Mouse (Mus musculus): Measurements from ENCODE around the gene Col11a2.

DNA sequence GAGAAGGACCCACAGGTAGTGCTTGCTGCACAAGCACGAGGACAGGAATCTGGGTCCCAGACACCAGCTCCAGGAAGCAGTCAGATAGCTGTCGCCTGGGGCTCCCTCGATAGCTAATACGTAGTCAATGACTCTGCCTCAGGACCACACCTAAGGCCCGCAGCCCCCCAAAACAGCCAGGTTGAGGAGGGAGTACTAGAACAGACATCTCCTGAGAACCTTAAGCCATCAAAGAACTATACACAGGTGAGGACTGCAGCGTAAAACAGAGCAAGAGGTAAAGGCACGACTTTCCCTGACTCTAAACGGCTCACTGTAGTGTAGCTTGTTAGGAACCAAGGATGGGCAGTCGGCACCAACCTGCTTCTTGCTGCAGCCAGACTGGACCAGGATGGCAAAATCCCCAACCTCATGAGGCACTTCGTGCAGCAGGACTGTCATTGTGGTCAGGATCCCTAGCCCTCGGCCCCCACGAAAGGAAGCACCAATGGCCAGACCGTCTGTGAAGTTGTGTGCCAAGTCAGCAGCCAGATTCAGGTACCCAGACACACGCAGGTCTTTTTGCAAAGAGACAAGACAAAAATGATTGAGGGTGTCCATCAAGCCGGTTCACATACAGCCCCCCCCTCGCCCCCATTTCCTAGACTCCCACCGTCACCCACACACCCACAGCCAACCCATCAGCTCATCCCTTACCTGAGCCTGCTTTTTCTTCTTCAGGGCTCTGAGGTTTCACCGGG, 9.9 kb upstream of the Col11a2 start:
- TF ChIP-seq CTCF (IDR thresholded peaks at IDR 0.05; ENCODE audit: extremely low read depth, insufficient read depth, insufficient read length, insufficient replicate concordance): no peak
- TF ChIP-seq POLR2A (IDR thresholded peaks at IDR 0.05; ENCODE audit: low read depth, low read length): no peak
